Mouse (Mus musculus): ENCODE measurements around the gene Prickle3. TPM values are rescaled to one million over a fixed set of nuclear protein-coding genes. Genes with fewer than 3 reads are reported as not detected.

Prickle3 gene
- total RNA-seq (2023) = 30.8 TPM

DNA sequence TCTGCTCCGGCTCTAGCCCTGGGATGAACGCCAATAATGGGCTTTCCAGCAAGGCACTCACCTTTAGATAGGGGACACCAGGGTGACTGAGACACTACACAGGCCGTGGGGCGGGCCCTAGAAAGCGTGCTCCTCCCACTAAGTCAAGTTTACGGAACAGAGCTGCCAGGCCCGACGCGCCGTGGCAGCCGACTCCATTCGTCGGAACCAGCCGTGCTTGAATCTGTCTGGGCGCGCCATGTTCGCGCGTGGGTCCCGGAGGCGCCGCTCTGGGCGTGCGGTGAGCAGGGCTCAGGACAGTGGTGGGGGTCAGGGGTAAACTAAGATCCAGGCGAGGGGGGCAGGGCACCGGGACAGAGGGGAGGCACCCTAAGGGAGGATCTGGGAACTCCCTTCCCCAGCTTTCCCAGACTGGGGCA, at the start of gene Prickle3:
TSS of gene Prickle3 (plus strand) at position 40 of the 419 bp plus-strand sequence.

DNA sequence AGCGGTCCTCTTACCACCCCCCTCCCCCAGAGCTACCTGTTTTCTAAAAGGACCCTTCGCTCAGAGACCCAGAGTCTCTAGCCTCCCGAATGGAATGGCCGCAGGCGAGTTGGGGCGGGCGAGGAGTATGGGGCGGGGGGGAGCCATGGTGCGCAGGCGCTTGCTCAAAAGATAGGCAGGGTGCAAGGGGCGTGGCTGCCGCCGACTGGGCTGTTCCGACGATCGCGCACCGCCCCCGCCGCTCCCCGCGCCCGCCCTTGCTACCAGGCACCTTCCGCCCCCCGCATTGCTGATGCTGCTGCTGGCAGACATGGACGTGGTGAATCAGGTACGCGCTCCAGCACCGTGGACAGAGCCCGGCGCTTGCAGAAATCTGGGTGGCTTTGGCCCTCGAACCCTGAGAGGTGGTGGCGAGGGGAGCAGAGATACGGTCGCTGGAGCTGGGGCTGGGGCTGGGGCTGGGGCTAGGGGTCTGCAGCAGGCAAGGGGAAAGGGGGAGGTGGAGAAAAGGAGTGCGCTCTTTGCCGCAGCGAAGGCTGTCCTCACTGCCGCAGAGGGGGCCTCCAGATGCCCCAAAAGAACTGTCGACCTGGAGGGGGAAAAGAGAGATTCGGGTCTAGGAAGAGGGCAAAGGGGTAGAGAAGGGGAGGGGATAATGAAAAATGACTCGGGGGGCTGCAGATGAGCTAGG, 18.5 kb upstream of the Prickle3 start, which contains the start of gene Syp:
TSS of gene Syp (plus strand) at position 71 of the 691 bp plus-strand sequence.

DNA sequence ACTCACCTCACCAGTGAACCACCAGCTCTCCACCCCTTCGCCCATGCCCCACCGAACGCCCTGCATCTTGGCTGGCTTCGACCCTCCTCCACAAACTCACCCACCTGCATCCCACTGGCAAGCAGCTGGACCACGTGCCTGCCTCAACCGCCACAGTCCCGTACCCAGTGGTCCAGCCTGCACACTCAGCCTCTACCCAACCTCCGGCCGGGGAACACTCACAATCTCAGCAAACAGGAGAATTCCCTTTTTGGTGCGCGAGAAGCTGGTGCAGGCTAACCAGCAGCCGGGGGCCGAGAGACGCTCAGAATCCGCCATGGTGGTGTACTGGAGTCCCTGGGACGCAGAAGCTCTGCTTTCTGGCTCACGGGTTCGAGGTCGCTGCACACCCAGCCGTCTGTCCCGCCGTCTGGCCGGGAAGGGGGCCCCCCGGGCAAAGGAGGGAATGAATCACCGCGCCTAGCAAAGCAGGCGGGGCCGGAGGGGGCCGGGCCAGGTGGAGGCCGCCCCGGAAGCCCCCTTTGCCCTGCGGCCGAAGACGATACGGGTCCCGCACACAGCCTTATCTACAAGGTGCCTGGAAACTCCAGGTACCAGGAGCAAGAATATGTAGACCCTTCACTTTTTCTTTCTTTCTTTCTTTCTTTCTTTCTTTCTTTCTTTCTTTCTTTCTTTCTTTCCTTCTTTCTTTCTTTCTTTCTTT, 14.0 kb downstream of the Prickle3 start, which contains the start of gene Plp2:
TSS of gene Plp2 (minus strand) at position 470 of the 703 bp plus-strand sequence.

DNA sequence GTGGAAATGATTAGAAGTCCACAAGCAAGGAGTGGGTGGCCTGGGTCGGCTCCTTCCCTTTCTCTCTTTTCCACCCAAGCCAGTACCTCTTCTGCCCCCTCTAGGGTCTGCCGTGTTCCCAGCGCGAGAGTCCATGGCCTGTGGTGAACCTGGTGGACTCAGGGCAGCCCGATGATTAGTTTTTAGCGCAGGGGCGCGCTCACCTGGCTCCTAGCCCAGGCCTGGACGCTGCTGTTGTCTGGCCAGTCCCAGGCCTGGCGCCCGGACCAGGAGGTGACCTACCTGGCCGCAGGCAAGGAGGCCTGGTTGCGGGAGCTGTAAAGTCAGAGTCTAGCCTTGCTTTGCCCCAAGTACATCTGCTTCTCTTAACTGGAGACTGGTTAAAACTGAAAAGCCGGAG, 23.8 kb downstream of the Prickle3 start, which contains the start of gene Magix:
TSS of gene Magix (minus strand) at position 388 of the 400 bp plus-strand sequence.

DNA sequence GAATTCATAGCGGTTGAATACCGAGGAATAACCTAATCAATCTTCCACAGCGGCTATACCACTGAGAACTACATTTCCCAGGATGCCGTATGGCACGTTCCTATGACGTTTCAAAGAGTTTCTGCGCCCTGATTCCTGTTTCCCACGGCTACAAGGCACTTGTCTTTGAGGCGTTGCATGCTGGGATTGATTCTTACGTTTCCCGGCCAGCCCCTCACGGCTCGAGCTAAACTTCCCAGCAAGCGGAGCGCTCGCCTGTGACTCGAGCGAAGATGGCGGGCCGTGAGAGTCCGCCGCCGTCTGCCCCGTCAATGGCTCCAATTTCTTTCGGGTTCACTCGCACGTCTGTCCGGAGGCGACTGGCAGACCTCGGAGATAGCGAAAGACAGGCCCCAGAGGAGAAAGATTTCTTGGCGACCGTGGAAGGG, 39.9 kb downstream of the Prickle3 start, which contains the start of gene Gpkow:
TSS of gene Gpkow (plus strand) at position 178 of the 428 bp plus-strand sequence.

DNA sequence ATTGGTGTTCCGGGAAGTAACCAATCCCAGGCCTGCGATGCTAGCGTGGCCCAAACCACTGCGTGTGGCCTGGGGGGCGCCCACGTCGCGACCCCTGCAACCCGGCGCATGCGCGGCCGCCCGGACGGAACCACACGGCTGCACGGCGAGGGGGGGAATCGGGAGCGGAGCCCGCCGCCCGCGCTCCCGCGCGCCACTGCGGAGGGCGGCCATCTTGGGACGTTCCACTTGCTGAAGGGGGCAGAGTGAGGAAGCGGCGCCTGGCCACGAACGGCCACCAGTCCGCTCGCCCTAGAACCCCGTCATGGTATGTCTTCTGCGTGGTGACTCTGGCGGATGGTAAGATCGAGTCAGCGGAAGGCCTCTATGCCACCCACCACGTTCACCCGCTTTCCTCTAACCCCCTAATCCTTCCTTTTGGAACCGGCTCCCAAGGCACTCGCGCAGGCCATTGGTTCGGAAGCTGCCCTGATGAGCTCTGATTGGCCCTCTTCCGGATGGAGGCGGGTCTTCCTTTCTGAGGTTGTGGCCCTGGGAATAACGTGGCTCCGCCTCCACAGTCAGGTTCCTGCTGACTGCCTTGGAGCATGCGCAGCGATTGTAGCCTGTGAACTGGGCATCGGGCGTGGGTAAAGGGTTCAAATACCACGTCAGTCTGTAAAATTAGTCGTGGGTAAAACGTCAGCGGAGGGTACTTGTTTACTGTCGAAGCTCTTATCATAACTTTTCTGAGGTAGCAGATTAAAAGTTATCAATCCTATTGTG, 57.3 kb downstream of the Prickle3 start, which contains the start of gene Wdr45:
TSS of gene Wdr45 (plus strand) at position 199 of the 765 bp plus-strand sequence.

Other genes starting within 250 kb of the Prickle3 start
- 8.7 TPM for gene Foxp3, start 83.6 kb upstream of the Prickle3 start, total RNA-seq (2023)
- 20.0 TPM for gene Ppp1r3f, start 83.0 kb upstream of the Prickle3 start, total RNA-seq (2023)
- 29.4 TPM for gene Ccdc22, start 51.7 kb upstream of the Prickle3 start, total RNA-seq (2023)
- not detected for gene Cacna1f, start 50.2 kb upstream of the Prickle3 start, total RNA-seq (2023)
- 1.5 TPM for gene Syp, start 18.8 kb upstream of the Prickle3 start, total RNA-seq (2023)
- gene Plp2, start 14.1 kb downstream of the Prickle3 start, total RNA-seq (2023) = 34.6 TPM
- gene Magix, start 24.0 kb downstream of the Prickle3 start, total RNA-seq (2023) = not detected
- gene Gpkow, start 39.9 kb downstream of the Prickle3 start, total RNA-seq (2023) = 47.3 TPM
- gene Wdr45, start 57.1 kb downstream of the Prickle3 start, total RNA-seq (2023) = 105 TPM
- not detected for gene Gm45208, start 65.0 kb downstream of the Prickle3 start, total RNA-seq (2023)
- gene Praf2, start 71.2 kb downstream of the Prickle3 start, total RNA-seq (2023) = 16.9 TPM
- gene Ccdc120, start 93.6 kb downstream of the Prickle3 start, total RNA-seq (2023) = not detected
- gene Tfe3, start 105.3 kb downstream of the Prickle3 start, total RNA-seq (2023) = 22.6 TPM
- 150 TPM for gene Gripap1, start 132.5 kb downstream of the Prickle3 start, total RNA-seq (2023)
- gene Kcnd1, start 165.0 kb downstream of the Prickle3 start, total RNA-seq (2023) = 1.2 TPM
- gene Otud5, start 184.1 kb downstream of the Prickle3 start, total RNA-seq (2023) = 205 TPM
- 56.9 TPM for gene Pim2, start 221.0 kb downstream of the Prickle3 start, total RNA-seq (2023)
- 24.8 TPM for gene Slc35a2, start 226.8 kb downstream of the Prickle3 start, total RNA-seq (2023)
- 83.4 TPM for gene Pqbp1, start 242.0 kb downstream of the Prickle3 start, total RNA-seq (2023)
- gene Timm17b, start 242.1 kb downstream of the Prickle3 start, total RNA-seq (2023) = 37.8 TPM

Measured in CD4-positive naive resting alpha-beta T cell, adult 57 days (primary cell).